Mouse (Mus musculus) Patski (cell line): ENCODE data around the gene Als2. TPM values are rescaled to one million over a fixed set of nuclear protein-coding genes. Genes with fewer than 3 reads are reported as not detected.

Source experiments
- ATAC-seq: fragments of 100-300 bp; one replicate; pipeline ENCODE4 v1.8.0; 2021
- CTCF ChIA-PET: fragments of 350-600 bp; sonication (Branson Sonifier 250); formaldehyde crosslinking; loops from one replicate; lab custom pipeline; 2022; ENCODE audit warnings: inconsistent platforms; lab: Charles Lee
- POLR2A ChIA-PET: fragments of 350-600 bp; sonication (Branson Sonifier 250); formaldehyde crosslinking; loops from one replicate; lab custom pipeline; 2022; ENCODE audit warnings: antibody characterized with exemption, inconsistent platforms; lab: Charles Lee
- DNase-seq: peaks from one replicate; pipeline ENCODE4 v3.0.0-alpha.2; 2011; ENCODE audit warnings: low read depth, low spot score
- H3K27me3 ChIP-seq: fragments of 371-371 bp; one replicate; pipeline ENCODE4 v1.5.1; 2021
- CTCF ChIP-seq: fragments of 100-300 bp; IDR thresholded peaks from one replicate; pipeline ENCODE4 v1.5.1; 2021
- in situ Hi-C: fragments of 300-500 bp; cut with MboI; formaldehyde crosslinking; loops from 3 replicates; pipeline ENCODE4 v1.11.1; 2018; ENCODE audit warnings: low pct_unique_long_range_greater_than_20kb, mixed read lengths
- polyA plus RNA-seq: library from polyadenylated mRNA; unstranded; gene quantifications from one replicate; pipeline ENCODE4 v1.2.3, GENCODE M21; 2021

Als2 gene
- polyA plus RNA-seq, 1 experiment from 2014 or later: 19.0 TPM

DNA sequence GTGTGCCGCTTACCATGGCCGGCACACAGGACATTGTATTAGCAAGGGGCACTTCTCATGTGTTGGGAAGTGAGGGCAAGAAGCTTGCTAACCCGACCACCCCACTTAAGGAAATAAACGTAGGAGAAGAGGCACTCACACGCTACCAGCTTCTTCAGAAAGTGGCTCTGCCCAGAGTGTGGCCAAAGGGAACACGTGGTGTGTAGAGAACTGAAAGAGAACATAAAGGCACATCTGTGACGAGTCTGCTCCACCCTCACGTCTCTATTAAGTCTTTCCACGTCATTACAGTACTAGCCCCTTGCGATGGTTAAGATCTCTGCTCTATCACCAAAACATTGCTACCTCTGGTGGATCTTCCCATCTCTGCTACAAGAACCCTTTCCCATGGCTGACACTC, 50.7 kb downstream of the Als2 start:
- no peak for DNase-seq
- CTCF ChIA-PET: no interaction called here
- in situ Hi-C loops: no loop called here
- POLR2A ChIA-PET: no interaction called here
- H3K27me3 ChIP-seq: no peaks in the 10 kb centered on the region
- ATAC-seq: no peak
- TF ChIP-seq CTCF: no peak

GRCm38 (mm10) chr1:59185410-59185809, 51.6 kb downstream of the Als2 start:
- ChIA-PET CTCF (no interaction called here), POLR2A (no interaction called here)
- in situ Hi-C loops: no loop called here
- DNase-seq: no peak
- TF ChIP-seq CTCF: no peak
- H3K27me3 ChIP-seq: no peaks in the 10 kb centered on the region
- no peak for ATAC-seq

GRCm38 (mm10) chr1:59183045-59183444, 54.0 kb downstream of the Als2 start:
- CTCF ChIA-PET: interaction anchor here (0.8 to 1.6 kb wide), 3 partner anchors 23 to 70 kb away, joined by 3 to 4 read pairs (median 3); no protein-coding TSS in a partner anchor
- DNase-seq: no peak
- no peak for TF ChIP-seq CTCF
- no peak for ATAC-seq
- in situ Hi-C loops: no loop called here
- H3K27me3 ChIP-seq: no peaks in the 10 kb centered on the region
- POLR2A ChIA-PET: no interaction called here

DNA sequence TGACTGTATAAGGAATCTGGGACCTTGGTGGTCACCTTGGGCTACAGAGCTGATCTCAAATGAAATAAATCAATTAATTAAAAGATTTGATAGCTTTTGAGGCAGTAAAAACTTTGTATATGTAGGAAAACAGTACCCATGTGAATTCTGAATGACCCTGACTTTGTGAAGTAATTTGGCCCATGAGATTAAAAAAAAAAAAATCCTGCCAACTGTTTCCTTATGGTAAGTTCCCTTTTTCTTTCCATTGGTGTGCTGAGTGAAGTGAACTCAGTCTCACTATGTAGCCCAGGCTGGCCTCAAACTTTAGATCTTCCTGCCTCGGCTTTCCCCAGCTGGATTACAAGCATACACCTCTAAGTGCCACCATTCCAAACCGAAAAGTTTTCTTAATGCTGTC, 54.7 kb downstream of the Als2 start:
- no peaks in the 10 kb centered on the region for H3K27me3 ChIP-seq
- ATAC-seq (no peak), DNase-seq (no peak)
- ChIA-PET POLR2A (no interaction called here), CTCF (interaction anchor here (0.6 to 1.6 kb wide), 6 partner anchors 9 to 1278 kb away, joined by 3 read pairs; partner anchors contain the start of gene Mpp4)
- in situ Hi-C loops: no loop called here
- no peak for TF ChIP-seq CTCF

GRCm38 (mm10) chr1:59180003-59180402, 57.0 kb downstream of the Als2 start:
- no peak for TF ChIP-seq CTCF
- ATAC-seq (no peak), DNase-seq (no peak)
- CTCF ChIA-PET: no interaction called here
- in situ Hi-C loops: no loop called here
- no peaks in the 10 kb centered on the region for H3K27me3 ChIP-seq
- POLR2A ChIA-PET: no interaction called here

- DNase-seq (no peak), ATAC-seq (no peak)
- CTCF ChIA-PET: no interaction called here
- no peak for TF ChIP-seq CTCF
- H3K27me3 ChIP-seq: no peaks in the 10 kb centered on the region
- in situ Hi-C loops: no loop called here
- POLR2A ChIA-PET: no interaction called here
These were observed 58.6 kb downstream of the Als2 start for GRCm38 (mm10) chr1:59178401-59178800.

DNA sequence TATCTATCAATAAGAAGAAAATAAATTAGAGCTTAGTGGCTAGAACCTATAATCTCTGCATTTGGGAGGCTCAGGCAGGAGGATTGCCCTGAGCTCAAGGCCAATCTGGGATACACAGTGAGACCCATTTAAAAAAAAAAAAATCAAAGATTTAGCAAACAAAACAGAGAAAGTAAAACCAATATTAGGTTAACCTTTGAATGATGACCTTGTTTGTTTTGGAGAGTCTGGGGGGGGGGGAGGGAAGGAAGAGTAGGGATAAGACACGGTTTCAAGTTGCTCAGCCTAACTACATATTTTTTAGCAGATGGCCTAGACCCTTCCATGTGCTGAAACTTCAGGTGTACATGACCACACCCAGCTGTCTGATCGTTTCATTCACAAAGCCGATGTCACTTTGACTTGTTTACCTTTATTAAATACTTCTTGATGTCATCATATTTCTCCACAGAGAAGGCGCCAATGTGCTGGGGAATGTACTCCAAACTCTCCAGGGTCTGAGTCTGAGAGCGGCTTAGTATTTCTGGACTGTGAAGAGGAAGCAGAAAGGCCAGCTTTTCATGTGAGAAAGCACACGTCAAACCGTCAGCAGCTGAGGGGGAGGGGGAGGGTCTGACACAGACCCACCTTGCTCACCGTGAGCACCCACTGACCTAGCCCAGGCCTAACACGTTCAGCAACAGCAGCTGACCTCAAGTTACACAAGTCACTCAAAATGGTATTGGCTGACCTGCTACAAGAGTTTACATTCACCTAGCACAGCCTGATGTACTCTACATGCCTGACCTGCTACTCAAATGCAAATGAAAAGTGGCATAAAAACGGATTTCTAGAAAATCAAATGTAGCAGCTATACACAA, 62.3 kb downstream of the Als2 start:
- in situ Hi-C loops: no loop called here
- ChIA-PET CTCF (interaction anchor here (0.8 kb wide), 1 partner anchor 12 kb away, joined by 3 read pairs; the partner anchor contains the start of gene Mpp4), POLR2A (interaction anchor here (0.6 kb wide), 1 partner anchor 42 kb away, joined by 3 read pairs; no protein-coding TSS in a partner anchor)
- ATAC-seq (no peak), DNase-seq (no peak)
- no peak for TF ChIP-seq CTCF
- H3K27me3 ChIP-seq: no peaks in the 10 kb centered on the region

GRCm38 (mm10) chr1:59173023-59173422, 64.0 kb downstream of the Als2 start:
- in situ Hi-C loops: no loop called here
- POLR2A ChIA-PET: no interaction called here

GRCm38 (mm10) chr1:59171875-59172274, 65.2 kb downstream of the Als2 start:
- DNase-seq (no peak), ATAC-seq (no peak)
- CTCF ChIA-PET: no interaction called here
- in situ Hi-C loops: no loop called here
- POLR2A ChIA-PET: no interaction called here
- no peak for TF ChIP-seq CTCF
- no peaks in the 10 kb centered on the region for H3K27me3 ChIP-seq

More at GRCm38 (mm10) chr1:59173023-59173422, 64.0 kb downstream of the Als2 start:
- CTCF ChIA-PET: interaction anchor here (1.2 to 1.3 kb wide), 2 partner anchors 9 kb away, joined by 3 read pairs; partner anchors contain the start of gene Mpp4
- H3K27me3 ChIP-seq: no peaks in the 10 kb centered on the region
- DNase-seq (no peak), ATAC-seq (no peak)
- TF ChIP-seq CTCF: no peak

GRCm38 (mm10) chr1:59170290-59170689, 66.7 kb downstream of the Als2 start:
- in situ Hi-C loops: no loop called here
- ATAC-seq (no peak), DNase-seq (no peak)
- POLR2A ChIA-PET: interaction anchor here (0.6 kb wide), 1 partner anchor 162 kb away, joined by 3 read pairs; no protein-coding TSS in a partner anchor
- CTCF ChIA-PET: interaction anchor here (1.4 kb wide), 1 partner anchor 27 kb away, joined by 4 read pairs; no protein-coding TSS in a partner anchor
- no peaks in the 10 kb centered on the region for H3K27me3 ChIP-seq
- peak; percentile 56 for TF ChIP-seq CTCF

GRCm38 (mm10) chr1:59169586-59169985, 67.4 kb downstream of the Als2 start:
- TF ChIP-seq CTCF: no peak
- ATAC-seq (no peak), DNase-seq (no peak)
- CTCF ChIA-PET: interaction anchor here (1.4 kb wide), 1 partner anchor 28 kb away, joined by 4 read pairs; no protein-coding TSS in a partner anchor
- POLR2A ChIA-PET: no interaction called here
- H3K27me3 ChIP-seq: no peaks in the 10 kb centered on the region
- in situ Hi-C loops: loop anchor here (5.0 kb wide), 1 partner anchor 92 kb away; no protein-coding TSS in a partner anchor
